Mouse (Mus musculus): Measurements from ENCODE around the gene Amy2a1. TPM values are rescaled to one million over a fixed set of nuclear protein-coding genes. Genes with fewer than 3 reads are reported as not detected.

The Amy2a1 gene
- 0.19 and 1.3 TPM in 2 replicates for polyA plus RNA-seq (2015; fragmentation: Nextera tagmentation; extraction: Ambion mirVana)

DNA sequence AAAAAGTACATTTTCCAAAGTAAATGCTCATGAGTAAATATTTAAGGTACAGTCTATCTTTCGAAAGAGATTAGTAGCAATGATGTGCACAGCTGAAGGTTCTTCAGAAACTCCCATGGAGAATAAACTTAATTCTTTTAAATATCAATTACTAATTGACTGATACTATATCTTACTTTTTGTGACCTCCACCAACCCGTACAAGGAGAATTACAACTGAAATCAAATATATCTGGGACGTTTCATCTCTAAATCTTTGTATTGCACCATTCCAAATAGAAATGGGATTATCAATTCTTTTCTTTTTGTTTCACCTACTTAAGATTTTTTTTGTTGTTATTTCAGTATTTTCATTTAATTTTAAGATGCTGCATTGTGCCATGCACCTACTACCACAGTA lies at the start of gene Amy2a1:
TSS of gene Amy2a1 (minus strand) at position 101 of the 400 bp plus-strand sequence.

Other genes with a start within 250 kb of the Amy2a1 start
- gene Amy2a4, start 241.0 kb downstream of the Amy2a1 start, polyA plus RNA-seq (2015; fragmentation: Nextera tagmentation; extraction: Ambion mirVana): 0.03 and 0.04 TPM in 2 replicates
- 0.03 and 0.04 TPM in 2 replicates for gene Amy2a3, start 208.4 kb downstream of the Amy2a1 start, polyA plus RNA-seq (2015; fragmentation: Nextera tagmentation; extraction: Ambion mirVana)
- 0.03 and 0.04 TPM in 2 replicates for gene Amy2a2, start 175.8 kb downstream of the Amy2a1 start, polyA plus RNA-seq (2015; fragmentation: Nextera tagmentation; extraction: Ambion mirVana)
- 11.3 and 13.0 TPM in 2 replicates for gene Amy1, start 74.3 kb upstream of the Amy2a1 start, polyA plus RNA-seq (2015; fragmentation: Nextera tagmentation; extraction: Ambion mirVana)
- 28.9 and 30.5 TPM in 2 replicates for gene Rnpc3, start 97.7 kb upstream of the Amy2a1 start, polyA plus RNA-seq (2015; fragmentation: Nextera tagmentation; extraction: Ambion mirVana)